Mouse (Mus musculus) liver, embryonic 14.5 days (tissue): ENCODE measurements around the gene Chst11.

Experiments
- CTCF ChIP-seq: IDR thresholded peaks from 2 replicates; pipeline ENCODE4 v1.5.1; 2016; ENCODE audit warnings: antibody characterized with exemption, low read depth, control low read depth
- EP300 ChIP-seq: IDR thresholded peaks from 2 replicates; pipeline ENCODE4 v1.6.1; 2016; ENCODE audit warnings: antibody characterized with exemption, low read depth

DNA sequence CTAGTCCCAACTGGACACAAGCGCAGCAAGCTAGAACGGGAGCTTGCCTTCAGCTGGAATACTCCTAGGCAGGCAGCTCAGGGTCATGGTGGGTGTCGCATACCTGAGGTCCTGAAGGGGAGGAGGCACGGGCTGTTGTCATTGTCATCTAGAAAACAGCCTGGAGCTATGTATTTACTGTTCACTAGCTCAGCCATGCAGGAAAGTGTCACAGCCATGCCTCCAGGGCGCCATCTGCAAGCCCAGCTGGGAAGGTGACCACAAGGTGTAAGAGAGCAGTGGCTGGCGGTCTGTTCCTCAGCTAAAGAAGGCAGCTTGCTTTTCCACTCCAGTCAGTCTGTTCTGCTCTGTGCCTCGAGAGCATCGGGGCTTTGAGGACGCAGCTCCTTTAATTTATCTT, 141.1 kb downstream of the Chst11 start:
- no peak for TF ChIP-seq CTCF
- no peak for TF ChIP-seq EP300
